Mouse (Mus musculus): ENCODE data around the gene Fam50b. TPM values are rescaled to one million over a fixed set of nuclear protein-coding genes. Genes with fewer than 3 reads are reported as not detected.

Gene Fam50b
- polyA plus RNA-seq, 1 experiment from 2014 or later, result 0.25 TPM

Other genes with a start within 250 kb of the Fam50b start
- gene Pxdc1, start 81.4 kb upstream of the Fam50b start, polyA plus RNA-seq (2015; fragmentation: Nextera tagmentation; extraction: Ambion mirVana), result 9.2 and 11.7 TPM in 2 replicates
- 63.9 and 67.7 TPM in 2 replicates for gene Prpf4b, start 140.5 kb downstream of the Fam50b start, polyA plus RNA-seq (2015; fragmentation: Nextera tagmentation; extraction: Ambion mirVana)
- 0.75 and 1.6 TPM in 2 replicates for gene Fam217a, start 189.5 kb downstream of the Fam50b start, polyA plus RNA-seq (2015; fragmentation: Nextera tagmentation; extraction: Ambion mirVana)
- not detected in 2 replicates for gene 4933417A18Rik, start 189.6 kb downstream of the Fam50b start, polyA plus RNA-seq (2015; fragmentation: Nextera tagmentation; extraction: Ambion mirVana)
- 0.37 and 1.0 TPM in 2 replicates for gene Eci3, start 229.0 kb downstream of the Fam50b start, polyA plus RNA-seq (2015; fragmentation: Nextera tagmentation; extraction: Ambion mirVana)